14 mouse cellular contexts compared by ENCODE assay signal in the genomic region with DNA sequence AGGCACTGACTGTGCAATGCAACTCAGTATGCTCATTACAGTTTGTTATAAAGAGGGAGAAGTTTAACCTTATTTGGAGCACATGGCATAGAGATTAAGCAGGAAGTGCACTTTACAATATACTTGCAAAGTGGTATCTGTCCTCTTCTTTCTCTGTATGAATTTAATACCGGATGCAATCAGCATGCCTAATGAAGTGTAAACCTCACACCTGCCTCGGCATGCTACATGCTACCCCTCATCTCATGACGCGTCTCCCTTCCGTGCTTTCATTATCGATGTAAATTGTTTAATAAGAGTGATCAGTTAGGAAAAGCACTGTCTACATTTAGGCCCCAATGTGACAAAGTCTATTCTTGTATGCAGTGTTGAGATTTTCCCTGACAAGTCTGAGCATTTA.
"Had no signal": no experiment of that assay in that cellular context is flagged by ENCODE, and none has a peak within 500 bp of the region (broad histone marks: within the 10 kb centered on the region; RNA-seq: fewer than 3 reads in every experiment).

No protein-coding gene starts in this region.

- H3K4me1 ChIP-seq: limb, embryonic 12.5 days; liver, embryonic 13.5 days; lung, embryonic 15.5 days; neural tube, embryonic 12.5 days; stomach, embryonic 15.5 days had no signal

- ATAC-seq: liver, postnatal 0 days had no signal

- H3K4me2 ChIP-seq: limb, embryonic 12.5 days; liver, embryonic 13.5 days; lung, embryonic 15.5 days; neural tube, embryonic 12.5 days; stomach, embryonic 15.5 days had no signal

- H3K9me3 ChIP-seq: limb, embryonic 12.5 days; liver, embryonic 13.5 days; lung, embryonic 15.5 days; neural tube, embryonic 12.5 days; stomach, embryonic 15.5 days had no signal

- H3K4me3 ChIP-seq: limb, embryonic 12.5 days; liver, embryonic 13.5 days; lung, embryonic 15.5 days; myocyte; neural tube, embryonic 12.5 days; stomach, embryonic 15.5 days had no signal

- DNase-seq: kidney, postnatal 25 days; layer of hippocampus, adult 9-11 months; liver; liver, embryonic 13.5 days; liver, postnatal 0 days; lung, postnatal 14 days; midbrain, embryonic 14.5 days; right cerebral cortex, postnatal 14 days; thymus, postnatal 36 days had no signal

- H3K27ac ChIP-seq: limb, embryonic 12.5 days; liver, embryonic 13.5 days; lung, embryonic 15.5 days; neural tube, embryonic 12.5 days; stomach, embryonic 15.5 days had no signal

- H3K27me3 ChIP-seq: limb, embryonic 12.5 days; liver, embryonic 13.5 days; lung, embryonic 15.5 days; neural tube, embryonic 12.5 days; stomach, embryonic 15.5 days had no signal

- H3K36me3 ChIP-seq: limb, embryonic 12.5 days; liver, embryonic 13.5 days; lung, embryonic 15.5 days; neural tube, embryonic 12.5 days; stomach, embryonic 15.5 days had no signal

- H3K9ac ChIP-seq: limb, embryonic 12.5 days; liver, embryonic 13.5 days; liver, postnatal 0 days; lung, embryonic 15.5 days; neural tube, embryonic 12.5 days; stomach, embryonic 15.5 days had no signal
